Mouse (Mus musculus) urinary bladder, postnatal 36 days (tissue): ENCODE data around the gene Gm17267.
"Not testable (repeated sequence)": the region's sequence is repeated elsewhere in the genome, so short reads cannot be mapped to it uniquely, and the experiment has no call there.

Experiments used
- DNase-seq, 2 experiments: peaks; one replicate each; pipeline ENCODE4 v3.0.0; 2022; ENCODE audit warnings: low spot score in 2 of 2, mixed read lengths in 1 of 2

Gm17267 gene

DNA sequence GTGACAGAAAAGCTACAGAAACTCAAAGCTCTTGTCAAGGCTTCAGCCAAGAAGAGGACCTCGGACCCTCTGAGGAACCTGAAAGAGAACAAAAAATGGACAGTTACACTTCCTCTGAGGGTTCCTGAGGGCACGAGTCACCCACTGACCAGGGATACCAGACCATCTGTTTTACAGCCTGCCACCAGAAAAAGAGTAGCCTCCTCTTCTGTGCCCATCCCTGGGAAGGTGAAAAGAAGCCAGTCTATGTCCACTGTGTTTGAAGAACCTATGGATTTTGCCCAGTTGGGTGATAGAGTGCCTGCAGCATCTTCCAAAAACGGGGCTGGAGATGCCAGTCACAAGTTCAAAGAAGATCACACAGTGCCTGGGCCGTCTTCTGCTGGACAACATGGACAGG is at the start of gene Gm17267:
Gene Gm17267 (plus strand): TSS at position 301 of the 400 bp plus-strand sequence.
- DNase-seq, result not testable (repeated sequence)
